Mouse (Mus musculus): ENCODE data around the gene Ptpn11. TPM values are rescaled to one million over a fixed set of nuclear protein-coding genes. Genes with fewer than 3 reads are reported as not detected.

Gene Ptpn11
- total RNA-seq, 2 experiments from 2014 or later: 68.7 to 72.8 TPM

GRCm38 (mm10) chr5:121184375-121184774 is 6.8 kb downstream of the Ptpn11 start:
- no peak for DNase-seq

GRCm38 (mm10) chr5:121183269-121183668 is 7.9 kb downstream of the Ptpn11 start:
- DNase-seq: no peak

GRCm38 (mm10) chr5:121179077-121179857 is 11.9 kb downstream of the Ptpn11 start:
- DNase-seq: no peak

GRCm38 (mm10) chr5:121172835-121173234 is 18.4 kb downstream of the Ptpn11 start:
- no peak for DNase-seq

GRCm38 (mm10) chr5:121169588-121169987 is 21.6 kb downstream of the Ptpn11 start:
- DNase-seq: no peak

- no peak for DNase-seq
Observed at GRCm38 (mm10) chr5:121166884-121167283, 24.3 kb downstream of the Ptpn11 start.

- no peak for DNase-seq
Observed at GRCm38 (mm10) chr5:121162923-121163322, 28.3 kb downstream of the Ptpn11 start.

GRCm38 (mm10) chr5:121162285-121162684 is 28.9 kb downstream of the Ptpn11 start:
- peak; percentile 27 for DNase-seq

GRCm38 (mm10) chr5:121158966-121159365 is 32.2 kb downstream of the Ptpn11 start:
- DNase-seq: no peak

GRCm38 (mm10) chr5:121157489-121157888 is 33.7 kb downstream of the Ptpn11 start:
- no peak for DNase-seq

- no peak for DNase-seq
Observed at GRCm38 (mm10) chr5:121157017-121157416, 34.2 kb downstream of the Ptpn11 start.

- no peak for DNase-seq
Observed at GRCm38 (mm10) chr5:121156121-121156520, 35.1 kb downstream of the Ptpn11 start.

- no peak for DNase-seq
Observed at GRCm38 (mm10) chr5:121150684-121151083, 40.5 kb downstream of the Ptpn11 start.

- DNase-seq: no peak
Observed at GRCm38 (mm10) chr5:121149246-121149645, 42.0 kb downstream of the Ptpn11 start.

GRCm38 (mm10) chr5:121146275-121146674 is 44.9 kb downstream of the Ptpn11 start:
- peak; percentile 45 for DNase-seq

GRCm38 (mm10) chr5:121145609-121146008 is 45.6 kb downstream of the Ptpn11 start:
- DNase-seq: no peak

GRCm38 (mm10) chr5:121144441-121145238 is 46.6 kb downstream of the Ptpn11 start:
- no peak for DNase-seq

GRCm38 (mm10) chr5:121142431-121143119 is 48.6 kb downstream of the Ptpn11 start:
- no peak for DNase-seq

GRCm38 (mm10) chr5:121140276-121140675 is 50.9 kb downstream of the Ptpn11 start:
- no peak for DNase-seq

- no peak for DNase-seq
Observed at GRCm38 (mm10) chr5:121137125-121137524, 54.1 kb downstream of the Ptpn11 start.

- DNase-seq: no peak
Observed at GRCm38 (mm10) chr5:121131801-121132200, 59.4 kb downstream of the Ptpn11 start.

GRCm38 (mm10) chr5:121129254-121129653 is 61.9 kb downstream of the Ptpn11 start:
- DNase-seq: no peak

- DNase-seq: no peak
Observed at GRCm38 (mm10) chr5:121126051-121126450, 65.1 kb downstream of the Ptpn11 start.
